Mouse (Mus musculus) forebrain, embryonic 15.5 days (tissue): Measurements from ENCODE around the gene Mcee. TPM values are rescaled to one million over a fixed set of nuclear protein-coding genes. Genes with fewer than 3 reads are reported as not detected.
A peak's percentile ranks its signal among the peaks of the same experiment; 100 is the strongest.

ENCODE experiments used
- ATAC-seq: fragments of 200-750 bp; cut with Nextera tagmentation; replicated peaks from 2 replicates; pipeline ENCODE4 v1.8.0; 2017; ENCODE audit warnings: mild to moderate bottlenecking, moderate TSS enrichment, moderate library complexity
- H3K27ac ChIP-seq: fragments of 300-500 bp; sonication (generic); replicated peaks from 2 replicates; pipeline ENCODE4 v1.5.1; 2015; ENCODE audit warnings: mild to moderate bottlenecking, inconsistent platforms
- H3K27me3 ChIP-seq: fragments of 300-500 bp; sonication (generic); 2 replicates; pipeline ENCODE4 v1.6.1; 2015; ENCODE audit warnings: inconsistent platforms
- H3K36me3 ChIP-seq: fragments of 300-500 bp; sonication (generic); 2 replicates; pipeline ENCODE4 v1.6.1; 2015; ENCODE audit warnings: mild to moderate bottlenecking, inconsistent platforms
- H3K4me1 ChIP-seq: fragments of 300-500 bp; sonication (generic); 2 replicates; pipeline ENCODE4 v1.6.1; 2015; ENCODE audit warnings: inconsistent platforms
- H3K4me2 ChIP-seq: fragments of 300-500 bp; sonication (generic); replicated peaks from 2 replicates; pipeline ENCODE4 v1.6.1; 2015; ENCODE audit warnings: mild to moderate bottlenecking, inconsistent platforms
- H3K4me3 ChIP-seq: fragments of 300-500 bp; sonication (generic); 2 replicates; pipeline ENCODE4 v1.5.1; 2015; ENCODE audit warnings: mild to moderate bottlenecking, inconsistent platforms
- H3K9ac ChIP-seq: fragments of 300-500 bp; sonication (generic); replicated peaks from 2 replicates; pipeline ENCODE4 v1.6.1; 2015; ENCODE audit warnings: mild to moderate bottlenecking, inconsistent platforms
- H3K9me3 ChIP-seq: fragments of 300-500 bp; sonication (generic); 2 replicates; pipeline ENCODE4 v1.6.1; 2016; ENCODE audit warnings: inconsistent platforms
- WGBS: fragments of 180-500 bp; shearing (Covaris S2); methylation state at CpG from one replicate; pipeline ENCODE4 v1.1.7; 2015; ENCODE audit warnings: mixed read lengths; 5-methylcytosine and 5-hydroxymethylcytosine counted together
- polyA plus RNA-seq: library from polyadenylated mRNA; unstranded; fragments of >200 nt; fragmentation: Nextera tagmentation; extraction: Ambion mirVana; gene quantifications from 2 replicates; pipeline ENCODE4 v1.2.1, GENCODE M21; 2015

Gene Mcee
- 31.9 and 38.0 TPM in 2 replicates for polyA plus RNA-seq

DNA sequence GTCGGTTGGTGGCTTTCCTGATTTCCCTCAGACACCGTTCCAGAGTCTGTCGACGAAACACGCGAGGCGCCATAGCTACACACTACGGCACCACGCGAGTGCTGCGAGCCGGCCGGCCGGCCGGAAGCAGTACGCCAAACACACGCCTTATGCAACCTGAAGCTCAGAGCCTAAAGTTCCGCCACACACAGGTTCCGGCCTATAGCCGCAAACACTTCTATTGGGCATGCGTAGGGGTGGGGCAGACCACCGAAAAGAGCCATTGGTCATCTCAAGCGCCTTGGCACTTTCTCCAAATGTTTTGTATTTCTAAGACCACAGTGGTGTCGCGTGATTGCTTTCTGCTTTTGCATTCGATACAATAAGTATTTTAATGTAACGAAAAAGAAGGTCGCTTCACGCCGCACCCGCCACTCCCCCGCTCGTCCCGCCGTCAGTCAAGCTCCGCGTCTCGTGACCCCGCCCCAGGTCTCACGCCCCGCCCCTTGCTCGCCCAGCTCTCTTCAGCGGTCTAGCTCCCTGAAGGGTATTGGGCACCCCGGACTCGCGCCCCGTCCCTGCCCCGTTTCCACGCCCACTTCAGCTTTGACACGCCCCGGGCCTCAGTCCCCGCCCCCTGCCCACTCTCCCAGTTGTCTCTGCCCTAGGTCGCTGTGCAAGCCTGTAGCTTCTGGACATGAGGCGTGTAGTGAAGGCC lies at the start of gene Mcee, which contains the start of gene Mphosph10:
Gene Mcee, plus strand, starts transcription at position 486 of the 697 bp plus-strand sequence.
Gene Mphosph10, minus strand, starts transcription at position 147 of the 697 bp plus-strand sequence.
- no peaks in the 10 kb centered on the region for H3K27me3 ChIP-seq
- no peaks in the 10 kb centered on the region for H3K9me3 ChIP-seq
- H3K9ac ChIP-seq: peak within 1 kb of the TSS; percentile 83
- peak; percentile 99 for ATAC-seq
- H3K4me2 ChIP-seq: peak within 1 kb of the TSS; percentile 96
- H3K4me3 ChIP-seq: peak within 1 kb of the TSS; percentile 71
- H3K36me3 ChIP-seq: peaks cover 15% of the 10 kb centered on the region
- under 1% methylated on average over 54 of the region's 54 CpGs for WGBS
- peaks cover 23% of the 10 kb centered on the region for H3K4me1 ChIP-seq
- peak within 1 kb of the TSS; percentile 75 for H3K27ac ChIP-seq

- Histone ChIP-seq H3K27ac (no peak overlapping the region), H3K4me1 (peaks cover 17% of the 10 kb centered on the region), H3K4me3 (no peak overlapping the region), H3K27me3 (no peaks in the 10 kb centered on the region), H3K36me3 (0 out of 2 replicates have a peak, but pooled peaks cover 2% of the 10 kb centered on the region), H3K9ac (no peak overlapping the region), H3K4me2 (no peak overlapping the region), H3K9me3 (no peaks in the 10 kb centered on the region)
- ATAC-seq: no peak
- WGBS: 100% methylated on average over 1 of the region's 1 CpGs
Measured at GRCm38 (mm10) chr7:64347813-64348212, 44.6 kb upstream of the Mcee start.

GRCm38 (mm10) chr7:64349147-64349861 lies 43.1 kb upstream of the Mcee start:
- Histone ChIP-seq H3K4me3 (no peak overlapping the region), H3K9ac (no peak overlapping the region), H3K27ac (0 out of 2 replicates have a peak overlapping the region, but pooled peaks have one; percentile 38), H3K27me3 (no peaks in the 10 kb centered on the region), H3K36me3 (0 out of 2 replicates have a peak, but pooled peaks cover 3% of the 10 kb centered on the region), H3K4me2 (no peak overlapping the region), H3K4me1 (peaks cover 18% of the 10 kb centered on the region), H3K9me3 (no peaks in the 10 kb centered on the region)
- WGBS: 76% methylated on average over 15 of the region's 15 CpGs
- ATAC-seq: peak; percentile 52; the same call in 1 of the 2 replicates

GRCm38 (mm10) chr7:64351087-64351486 lies 41.3 kb upstream of the Mcee start:
- no peak overlapping the region for H3K4me2 ChIP-seq
- H3K9me3 ChIP-seq: no peaks in the 10 kb centered on the region
- no peaks in the 10 kb centered on the region for H3K27me3 ChIP-seq
- H3K4me1 ChIP-seq: peaks cover 21% of the 10 kb centered on the region
- H3K9ac ChIP-seq: no peak overlapping the region
- 61% methylated on average over 4 of the region's 4 CpGs for WGBS
- H3K36me3 ChIP-seq: 0 out of 2 replicates have a peak, but pooled peaks cover 3% of the 10 kb centered on the region
- ATAC-seq: peak; percentile 87
- H3K4me3 ChIP-seq: no peak overlapping the region
- peak overlapping the region; percentile 38 for H3K27ac ChIP-seq

DNA sequence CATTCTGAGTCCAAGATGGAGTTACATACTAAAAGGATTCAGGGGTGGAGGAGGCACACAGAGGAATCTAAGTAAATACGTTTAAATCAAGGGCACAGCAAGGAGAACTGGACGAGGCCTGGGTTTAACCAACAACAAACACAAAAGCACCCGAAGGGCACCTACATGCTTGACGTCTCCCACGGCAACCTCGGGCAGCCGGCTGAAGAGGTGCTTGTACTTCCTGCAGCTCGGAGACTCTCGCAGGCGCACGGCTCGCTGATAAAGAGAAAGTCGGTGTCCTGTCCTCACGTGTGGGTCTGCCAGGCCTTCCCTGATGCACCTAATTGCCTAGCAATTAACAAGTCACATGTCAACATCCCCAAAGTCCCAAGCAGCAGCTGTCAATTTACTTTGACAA lies 38.2 kb upstream of the Mcee start:
- no peak overlapping the region for H3K27ac ChIP-seq
- H3K4me3 ChIP-seq: no peak overlapping the region
- H3K4me1 ChIP-seq: peaks cover 21% of the 10 kb centered on the region
- H3K9me3 ChIP-seq: no peaks in the 10 kb centered on the region
- H3K9ac ChIP-seq: no peak overlapping the region
- 29% methylated on average over 14 of the region's 14 CpGs for WGBS
- no peak overlapping the region for H3K4me2 ChIP-seq
- no peak for ATAC-seq
- H3K27me3 ChIP-seq: no peaks in the 10 kb centered on the region
- H3K36me3 ChIP-seq: peaks cover 25% of the 10 kb centered on the region; the same call in 1 of the 2 replicates

- no peaks in the 10 kb centered on the region for H3K9me3 ChIP-seq
- no peak overlapping the region for H3K9ac ChIP-seq
- peaks cover 37% of the 10 kb centered on the region for H3K36me3 ChIP-seq
- ATAC-seq: no peak
- peaks cover 4% of the 10 kb centered on the region; the same call in 1 of the 2 replicates for H3K4me1 ChIP-seq
- H3K4me3 ChIP-seq: no peak overlapping the region
- no peak overlapping the region for H3K4me2 ChIP-seq
- H3K27ac ChIP-seq: no peak overlapping the region
- no peaks in the 10 kb centered on the region for H3K27me3 ChIP-seq
- 88% methylated on average over 5 of the region's 5 CpGs for WGBS
Measured at GRCm38 (mm10) chr7:64356661-64357060, 35.7 kb upstream of the Mcee start.

- no peaks in the 10 kb centered on the region for H3K9me3 ChIP-seq
- H3K9ac ChIP-seq: no peak overlapping the region
- no peak overlapping the region for H3K4me3 ChIP-seq
- no peak overlapping the region for H3K27ac ChIP-seq
- ATAC-seq: no peak
- H3K27me3 ChIP-seq: no peaks in the 10 kb centered on the region
- H3K4me1 ChIP-seq: peaks cover 4% of the 10 kb centered on the region; the same call in 1 of the 2 replicates
- 74% methylated on average over 9 of the region's 9 CpGs for WGBS
- H3K36me3 ChIP-seq: peaks cover 44% of the 10 kb centered on the region
- no peak overlapping the region for H3K4me2 ChIP-seq
Measured at GRCm38 (mm10) chr7:64357405-64357804, 35.0 kb upstream of the Mcee start.

DNA sequence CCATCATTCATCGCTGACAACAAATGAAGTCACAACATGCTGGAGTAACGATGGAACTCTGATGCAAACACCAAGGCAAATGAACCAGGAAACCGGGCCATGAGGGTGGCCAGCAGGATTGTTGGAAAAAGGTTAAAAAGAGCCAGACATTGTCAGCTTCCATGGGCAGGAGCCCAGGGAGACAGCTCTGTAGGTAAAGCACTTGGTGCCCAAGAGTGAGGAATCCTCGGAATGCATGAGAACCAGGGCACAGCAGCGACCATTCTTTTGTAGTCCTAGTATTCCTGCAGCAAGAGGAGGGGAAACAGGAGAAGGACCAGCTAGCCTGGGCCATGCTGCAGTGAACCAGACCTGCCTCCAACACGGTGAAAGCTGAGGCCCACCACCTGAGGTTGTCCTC lies 33.7 kb upstream of the Mcee start:
- H3K27me3 ChIP-seq: no peaks in the 10 kb centered on the region
- no peaks in the 10 kb centered on the region for H3K9me3 ChIP-seq
- H3K27ac ChIP-seq: no peak overlapping the region
- H3K4me3 ChIP-seq: no peak overlapping the region
- H3K36me3 ChIP-seq: peaks cover 53% of the 10 kb centered on the region
- no peak overlapping the region for H3K9ac ChIP-seq
- H3K4me2 ChIP-seq: no peak overlapping the region
- peaks cover 4% of the 10 kb centered on the region; the same call in 1 of the 2 replicates for H3K4me1 ChIP-seq
- whole genome bisulfite sequencing: 86% methylated on average over 6 of the region's 6 CpGs
- ATAC-seq: no peak

DNA sequence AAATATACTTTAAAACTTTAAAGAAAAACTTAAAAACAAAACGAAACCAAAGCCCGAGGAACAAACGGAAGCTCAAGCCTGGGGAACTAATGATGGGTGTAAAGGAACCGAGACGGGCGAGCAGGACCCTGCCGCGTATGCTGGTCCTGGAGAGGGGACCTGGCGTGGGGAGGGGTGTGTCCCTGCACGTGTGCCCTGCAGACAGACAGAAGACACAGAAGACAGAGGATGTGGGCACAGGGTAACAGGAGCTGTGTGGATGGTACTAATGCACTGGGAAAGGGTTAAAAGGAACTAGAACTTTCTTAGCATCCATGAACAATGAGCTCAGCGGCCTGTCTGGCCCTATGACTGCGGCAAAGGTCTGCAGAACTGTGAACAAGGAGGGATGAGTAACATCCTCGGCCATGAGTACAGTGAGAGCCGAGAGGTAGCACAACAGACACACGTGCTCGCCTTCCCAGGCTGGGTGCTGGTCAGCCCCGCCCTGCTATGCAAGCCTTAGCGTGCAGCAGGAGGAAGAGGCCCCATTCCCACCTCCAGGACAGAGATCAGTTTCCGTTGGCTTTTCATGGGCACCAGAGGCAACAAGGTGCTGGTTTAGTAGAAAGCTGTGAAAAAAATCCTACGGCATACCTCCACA lies 32.3 kb upstream of the Mcee start:
- no peak overlapping the region for H3K27ac ChIP-seq
- H3K9me3 ChIP-seq: no peaks in the 10 kb centered on the region
- no peak for ATAC-seq
- H3K4me1 ChIP-seq: no peaks in the 10 kb centered on the region
- no peak overlapping the region for H3K4me3 ChIP-seq
- H3K4me2 ChIP-seq: no peak overlapping the region
- no peaks in the 10 kb centered on the region for H3K27me3 ChIP-seq
- H3K36me3 ChIP-seq: peaks cover 63% of the 10 kb centered on the region
- WGBS: 90% methylated on average over 20 of the region's 20 CpGs
- H3K9ac ChIP-seq: no peak overlapping the region

- 60% methylated on average over 3 of the region's 3 CpGs for WGBS
- Histone ChIP-seq H3K9me3 (no peaks in the 10 kb centered on the region), H3K36me3 (peaks cover 63% of the 10 kb centered on the region), H3K27me3 (no peaks in the 10 kb centered on the region), H3K4me2 (no peak overlapping the region), H3K4me3 (no peak overlapping the region), H3K27ac (no peak overlapping the region), H3K4me1 (no peaks in the 10 kb centered on the region), H3K9ac (no peak overlapping the region)
- no peak for ATAC-seq
Measured at GRCm38 (mm10) chr7:64360586-64360945, 31.8 kb upstream of the Mcee start.

DNA sequence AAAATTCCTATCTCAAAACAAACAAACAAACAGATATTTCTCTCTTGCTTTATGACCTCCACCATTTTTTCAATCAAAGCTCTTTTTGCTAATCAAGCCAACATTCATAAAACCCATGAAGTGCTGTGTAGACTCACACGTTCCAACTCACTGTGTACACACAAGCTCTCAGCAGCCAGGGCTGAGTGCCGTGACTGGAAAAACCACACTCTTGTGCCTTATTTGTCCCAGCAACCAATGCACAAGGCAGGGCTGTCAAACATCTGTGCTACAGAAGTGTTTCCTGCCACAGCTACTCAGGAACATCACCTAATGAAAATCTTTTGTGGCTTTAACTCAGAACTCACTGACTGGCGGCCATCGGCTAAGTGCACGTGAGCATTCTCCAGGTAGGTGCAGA lies 26.5 kb upstream of the Mcee start:
- Histone ChIP-seq H3K9me3 (no peaks in the 10 kb centered on the region), H3K27me3 (no peaks in the 10 kb centered on the region), H3K27ac (no peak overlapping the region), H3K36me3 (peaks cover 44% of the 10 kb centered on the region), H3K9ac (no peak overlapping the region), H3K4me2 (no peak overlapping the region), H3K4me3 (no peak overlapping the region), H3K4me1 (no peaks in the 10 kb centered on the region)
- 93% methylated on average over 5 of the region's 5 CpGs for WGBS
- no peak for ATAC-seq

DNA sequence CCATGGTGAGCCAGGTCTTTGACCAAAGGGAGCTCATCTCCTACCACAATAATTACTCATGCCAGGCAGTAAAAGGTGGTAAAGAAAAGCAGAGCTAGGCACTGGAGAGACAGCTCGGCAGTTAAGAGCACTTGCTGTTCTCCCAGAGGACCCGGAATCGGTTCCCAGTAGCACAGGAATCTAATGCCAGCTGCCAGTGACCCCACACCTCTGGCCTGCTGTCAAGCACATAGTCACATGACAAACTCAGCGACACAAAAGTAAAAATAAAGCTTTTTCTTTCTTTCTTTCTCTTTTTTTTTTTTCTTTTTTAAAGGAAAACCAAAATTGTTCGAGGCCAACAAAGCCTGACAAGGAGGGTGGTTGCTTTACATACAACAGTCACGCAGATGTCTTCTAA lies 22.6 kb upstream of the Mcee start:
- Histone ChIP-seq H3K36me3 (peaks cover 11% of the 10 kb centered on the region), H3K27me3 (no peaks in the 10 kb centered on the region), H3K9me3 (no peaks in the 10 kb centered on the region), H3K4me1 (peaks cover 8% of the 10 kb centered on the region), H3K27ac (no peak overlapping the region), H3K4me2 (no peak overlapping the region), H3K9ac (no peak overlapping the region), H3K4me3 (no peak overlapping the region)
- no peak for ATAC-seq
- 90% methylated on average over 6 of the region's 6 CpGs for WGBS
